In the genomic region with DNA sequence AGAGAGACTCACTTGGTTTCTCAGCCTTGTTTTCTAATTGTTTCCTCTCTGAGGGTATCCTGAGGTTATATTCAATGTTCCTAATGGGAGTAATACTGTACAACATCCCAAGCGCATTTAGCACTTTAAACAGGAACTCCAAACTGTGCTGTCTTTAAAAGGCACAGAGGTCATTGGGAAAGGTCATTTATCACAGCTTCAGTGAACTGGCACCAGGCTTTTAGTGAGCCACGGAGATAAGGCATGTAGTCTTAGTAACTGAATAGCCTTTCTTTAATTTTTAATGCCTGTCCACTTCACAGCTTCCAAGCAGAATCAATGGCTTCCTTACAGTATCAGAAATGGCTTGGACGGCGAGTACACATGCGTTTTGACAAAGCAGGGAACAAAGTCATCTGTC, we compare ENCODE assay signal across 16 mouse cellular contexts.
"Had no signal": no experiment of that assay in that cellular context is flagged by ENCODE, and none has a peak within 500 bp of the region (broad histone marks: within the 10 kb centered on the region; RNA-seq: fewer than 3 reads in every experiment).

No protein-coding gene starts in this region.

- DNase-seq: kidney, postnatal 10 days; kidney, postnatal 4 days; left cerebral cortex, postnatal 4 days; lung, adult 2 months; right cerebral cortex, postnatal 14 days; thymus, postnatal 36 days had no signal

- H3K9ac ChIP-seq: liver, embryonic 15.5 days; midbrain, embryonic 13.5 days; neural tube, embryonic 12.5 days; stomach, embryonic 15.5 days had no signal

- H3K27me3 ChIP-seq: liver, embryonic 15.5 days; midbrain, embryonic 13.5 days; neural tube, embryonic 12.5 days; stomach, embryonic 15.5 days had no signal

- ATAC-seq: inflammation-experienced regulatory T-cells, adult 6 months; intestine, postnatal 0 days; lung, postnatal 0 days; midbrain, embryonic 13.5 days had no signal

- H3K4me2 ChIP-seq: liver, embryonic 15.5 days; midbrain, embryonic 13.5 days; neural tube, embryonic 12.5 days; stomach, embryonic 15.5 days had no signal

- H3K4me3 ChIP-seq: layer of hippocampus, adult 2 months; liver, embryonic 15.5 days; midbrain, embryonic 13.5 days; myocyte; neural tube, embryonic 12.5 days; stomach, embryonic 15.5 days had no signal

- H3K4me1 ChIP-seq: liver, embryonic 15.5 days; midbrain, embryonic 13.5 days; neural tube, embryonic 12.5 days; stomach, embryonic 15.5 days had no signal

- H3K9me3 ChIP-seq: liver, embryonic 15.5 days; midbrain, embryonic 13.5 days; neural tube, embryonic 12.5 days; stomach, embryonic 15.5 days had no signal

- H3K36me3 ChIP-seq: liver, embryonic 15.5 days; midbrain, embryonic 13.5 days; neural tube, embryonic 12.5 days; stomach, embryonic 15.5 days had no signal

- H3K27ac ChIP-seq: layer of hippocampus, adult 2 months; liver, embryonic 15.5 days; macrophage; midbrain, embryonic 13.5 days; neural tube, embryonic 12.5 days; stomach, embryonic 15.5 days had no signal
